In genomic region chr17:18957800-18958199, GRCm38 (mm10) we compare ENCODE assay signal across 14 mouse cellular contexts. TPM values are rescaled to one million over a fixed set of nuclear protein-coding genes. Genes with fewer than 3 reads are reported as not detected.
"Had no signal": no experiment of that assay in that cellular context is flagged by ENCODE, and none has a peak within 500 bp of the region (broad histone marks: within the 10 kb centered on the region; RNA-seq: fewer than 3 reads in every experiment).

No protein-coding gene starts in this region.

RNA-seq across cellular contexts. Expression of gene Vmn2r97, which starts 43.7 kb away (rescaled TPM):
- polyA plus RNA-seq: limb, embryonic 12.5 days; liver, adult 2 months; liver, embryonic 14.5 days; liver, postnatal 0 days; lung, adult 2 months; lung, embryonic 16.5 days; lung, postnatal 0 days; macrophage; midbrain, embryonic 11.5 days; midbrain, embryonic 12.5 days; midbrain, embryonic 15.5 days; midbrain, postnatal 0 days; myocyte; neural tube, embryonic 11.5 days had no signal
